Mouse (Mus musculus): ENCODE results near the gene H2-Eb2. TPM values are rescaled to one million over a fixed set of nuclear protein-coding genes. Genes with fewer than 3 reads are reported as not detected.

H2-Eb2 gene
- total and polyA plus RNA-seq, 2 experiments from 2014 or later = 0.04 TPM; not detected in 1

GRCm38 (mm10) chr17:34354539-34354938, 29.1 kb downstream of the H2-Eb2 start, which contains the start of gene Btnl2:
Gene Btnl2, plus strand, starts transcription at chr17:34354822.
- no peak for TF ChIP-seq CTCF (IDR thresholded peaks at IDR 0.05; ENCODE audit: low read depth)
- no peak within 1 kb of the TSS for H3K4me3 ChIP-seq (ENCODE audit: low read depth, low read length)
- DNase-seq (no peak), ATAC-seq (no peak)
- 90% methylated on average over 5 of the region's 5 CpGs for WGBS
- no peaks in the 10 kb centered on the region for H3K9me3 ChIP-seq (ENCODE audit: low read length)
- H3K27ac ChIP-seq (ENCODE audit: low read depth, low read length) = no peak within 1 kb of the TSS
- no peak within 1 kb of the TSS for H3K4me2 ChIP-seq (ENCODE audit: low read depth)
- no peaks in the 10 kb centered on the region for H3K4me1 ChIP-seq (ENCODE audit: insufficient read depth)
- no peaks in the 10 kb centered on the region for H3K36me3 ChIP-seq (ENCODE audit: insufficient read depth)
- H3K9ac ChIP-seq = no peak within 1 kb of the TSS
- H3K27me3 ChIP-seq (ENCODE audit: insufficient read depth, low read length) = no peaks in the 10 kb centered on the region; the same call in 1 of the 2 replicates

- Histone ChIP-seq H3K9me3 (ENCODE audit: low read length) (no peaks in the 10 kb centered on the region), H3K36me3 (ENCODE audit: insufficient read depth) (no peaks in the 10 kb centered on the region), H3K9ac (no peak overlapping the region), H3K27me3 (ENCODE audit: insufficient read depth, low read length) (no peaks in the 10 kb centered on the region; the same call in 1 of the 2 replicates), H3K4me3 (ENCODE audit: low read depth, low read length) (no peak overlapping the region), H3K4me2 (ENCODE audit: low read depth) (no peak overlapping the region), H3K4me1 (ENCODE audit: insufficient read depth) (no peaks in the 10 kb centered on the region), H3K27ac (ENCODE audit: low read depth, low read length) (no peak overlapping the region)
- no peak for ATAC-seq
- DNase-seq = no peak
- TF ChIP-seq CTCF (IDR thresholded peaks at IDR 0.05; ENCODE audit: low read depth) = no peak
- 88% methylated on average over 1 of the region's 1 CpGs for WGBS
Observed at GRCm38 (mm10) chr17:34354940-34355339, 29.5 kb downstream of the H2-Eb2 start.

GRCm38 (mm10) chr17:34362954-34363546, 37.6 kb downstream of the H2-Eb2 start:
- H3K9me3 ChIP-seq (ENCODE audit: low read length) = no peaks in the 10 kb centered on the region
- H3K27me3 ChIP-seq (ENCODE audit: insufficient read depth, low read length) = no peaks in the 10 kb centered on the region
- no peaks in the 10 kb centered on the region for H3K4me1 ChIP-seq (ENCODE audit: insufficient read depth)
- H3K4me3 ChIP-seq (ENCODE audit: low read depth, low read length) = no peak overlapping the region
- DNase-seq (no peak), ATAC-seq (no peak)
- TF ChIP-seq CTCF (IDR thresholded peaks at IDR 0.05; ENCODE audit: low read depth) = no peak
- 84% methylated on average over 15 of the region's 15 CpGs for WGBS
- H3K4me2 ChIP-seq (ENCODE audit: low read depth) = no peak overlapping the region
- H3K36me3 ChIP-seq (ENCODE audit: insufficient read depth) = no peaks in the 10 kb centered on the region
- H3K9ac ChIP-seq = no peak overlapping the region
- H3K27ac ChIP-seq (ENCODE audit: low read depth, low read length) = no peak overlapping the region

- Histone ChIP-seq H3K9ac (no peak overlapping the region), H3K4me1 (ENCODE audit: insufficient read depth) (no peaks in the 10 kb centered on the region), H3K9me3 (ENCODE audit: low read length) (no peaks in the 10 kb centered on the region), H3K27ac (ENCODE audit: low read depth, low read length) (no peak overlapping the region), H3K4me2 (ENCODE audit: low read depth) (no peak overlapping the region), H3K27me3 (ENCODE audit: insufficient read depth, low read length) (no peaks in the 10 kb centered on the region), H3K4me3 (ENCODE audit: low read depth, low read length) (no peak overlapping the region), H3K36me3 (ENCODE audit: insufficient read depth) (no peaks in the 10 kb centered on the region)
- TF ChIP-seq CTCF (IDR thresholded peaks at IDR 0.05; ENCODE audit: low read depth) = no peak
- whole genome bisulfite sequencing = 88% methylated on average over 3 of the region's 3 CpGs
- ATAC-seq (no peak), DNase-seq (no peak)
Observed at GRCm38 (mm10) chr17:34363676-34364310, 38.3 kb downstream of the H2-Eb2 start.

DNA sequence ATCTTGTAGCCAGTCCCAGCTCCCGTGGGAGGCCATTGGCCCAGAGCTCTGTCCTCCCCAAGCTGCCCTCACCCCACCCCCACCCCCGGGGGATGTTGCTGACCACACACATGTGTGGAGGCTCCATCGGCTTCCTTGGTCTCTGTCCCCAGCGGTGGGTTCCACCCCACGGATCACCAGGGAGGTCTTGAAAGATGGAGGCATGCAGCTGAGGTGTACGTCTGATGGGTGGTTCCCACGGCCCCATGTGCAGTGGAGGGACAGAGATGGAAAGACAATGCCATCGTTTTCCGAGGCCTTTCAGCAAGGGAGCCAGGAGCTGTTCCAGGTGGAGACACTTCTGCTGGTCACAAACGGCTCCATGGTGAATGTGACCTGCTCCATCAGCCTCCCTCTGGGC, 39.6 kb downstream of the H2-Eb2 start:
- DNase-seq (no peak), ATAC-seq (no peak)
- no peak for TF ChIP-seq CTCF (IDR thresholded peaks at IDR 0.05; ENCODE audit: low read depth)
- Histone ChIP-seq H3K27ac (ENCODE audit: low read depth, low read length) (no peak overlapping the region), H3K36me3 (ENCODE audit: insufficient read depth) (no peaks in the 10 kb centered on the region), H3K4me1 (ENCODE audit: insufficient read depth) (no peaks in the 10 kb centered on the region), H3K9me3 (ENCODE audit: low read length) (no peaks in the 10 kb centered on the region), H3K9ac (no peak overlapping the region), H3K27me3 (ENCODE audit: insufficient read depth, low read length) (no peaks in the 10 kb centered on the region), H3K4me2 (ENCODE audit: low read depth) (no peak overlapping the region), H3K4me3 (ENCODE audit: low read depth, low read length) (no peak overlapping the region)
- 81% methylated on average over 10 of the region's 10 CpGs for WGBS

DNA sequence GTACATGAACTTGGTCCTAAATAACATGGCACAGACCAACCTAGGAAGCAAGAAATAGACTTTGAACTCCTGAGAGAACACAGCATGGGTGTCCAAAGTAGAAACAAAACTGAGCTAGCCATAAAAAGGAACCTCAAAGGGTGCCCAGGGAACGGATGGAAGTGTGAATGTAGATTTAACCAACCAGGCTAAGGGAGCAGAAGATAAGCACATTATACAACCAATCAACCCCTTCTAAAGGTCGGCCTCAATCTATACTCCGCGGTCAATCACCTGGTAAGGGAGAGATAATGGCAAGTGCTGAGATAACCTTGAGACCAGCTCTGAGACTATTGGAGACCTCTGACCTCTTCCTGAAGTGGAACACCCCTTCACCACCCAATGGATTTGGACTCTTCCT, 45.1 kb downstream of the H2-Eb2 start:
- H3K27ac ChIP-seq (ENCODE audit: low read depth, low read length) = no peak overlapping the region
- H3K4me1 ChIP-seq (ENCODE audit: insufficient read depth) = no peaks in the 10 kb centered on the region
- H3K9ac ChIP-seq = no peak overlapping the region
- no peak overlapping the region for H3K4me3 ChIP-seq (ENCODE audit: low read depth, low read length)
- 87% methylated on average over 4 of the region's 4 CpGs for WGBS
- no peak overlapping the region for H3K4me2 ChIP-seq (ENCODE audit: low read depth)
- no peaks in the 10 kb centered on the region for H3K9me3 ChIP-seq (ENCODE audit: low read length)
- H3K36me3 ChIP-seq (ENCODE audit: insufficient read depth) = no peaks in the 10 kb centered on the region
- ATAC-seq (no peak), DNase-seq (no peak)
- no peaks in the 10 kb centered on the region for H3K27me3 ChIP-seq (ENCODE audit: insufficient read depth, low read length)
- TF ChIP-seq CTCF (IDR thresholded peaks at IDR 0.05; ENCODE audit: low read depth) = no peak

- DNase-seq (no peak), ATAC-seq (no peak)
- Histone ChIP-seq H3K9me3 (ENCODE audit: low read length) (no peaks in the 10 kb centered on the region), H3K4me2 (ENCODE audit: low read depth) (no peak overlapping the region), H3K4me1 (ENCODE audit: insufficient read depth) (no peaks in the 10 kb centered on the region), H3K27me3 (ENCODE audit: insufficient read depth, low read length) (no peaks in the 10 kb centered on the region), H3K4me3 (ENCODE audit: low read depth, low read length) (no peak overlapping the region), H3K9ac (no peak overlapping the region), H3K27ac (ENCODE audit: low read depth, low read length) (no peak overlapping the region), H3K36me3 (ENCODE audit: insufficient read depth) (no peaks in the 10 kb centered on the region)
- 80% methylated on average over 6 of the region's 6 CpGs for WGBS
- no peak for TF ChIP-seq CTCF (IDR thresholded peaks at IDR 0.05; ENCODE audit: low read depth)
Observed at GRCm38 (mm10) chr17:34373055-34373709, 47.7 kb downstream of the H2-Eb2 start.

Measured in forebrain, postnatal 0 days (tissue).